Mouse (Mus musculus) embryo, embryonic 11.5 days (tissue): ENCODE measurements at regions not wholly inside any gene's neighbourhood (a gene's known extent, or its start where the extent isn't known, plus 50 kb on each side); places are given as distances from the start of the nearest gene placed in this dataset.

Experiments
- DNase-seq: peaks from one replicate; pipeline ENCODE4 v3.0.0-alpha.2; 2012; ENCODE audit warnings: low read depth, low spot score

GRCm38 (mm10) chr7:69398299-69398698 lies 649.3 kb upstream of the Arrdc4 start:
- DNase-seq = peak; percentile 7

GRCm38 (mm10) chr7:69396868-69397267 lies 647.8 kb upstream of the Arrdc4 start:
- DNase-seq = no peak
